Mouse (Mus musculus): ENCODE results near the gene Gm45337.

Gm45337 gene

DNA sequence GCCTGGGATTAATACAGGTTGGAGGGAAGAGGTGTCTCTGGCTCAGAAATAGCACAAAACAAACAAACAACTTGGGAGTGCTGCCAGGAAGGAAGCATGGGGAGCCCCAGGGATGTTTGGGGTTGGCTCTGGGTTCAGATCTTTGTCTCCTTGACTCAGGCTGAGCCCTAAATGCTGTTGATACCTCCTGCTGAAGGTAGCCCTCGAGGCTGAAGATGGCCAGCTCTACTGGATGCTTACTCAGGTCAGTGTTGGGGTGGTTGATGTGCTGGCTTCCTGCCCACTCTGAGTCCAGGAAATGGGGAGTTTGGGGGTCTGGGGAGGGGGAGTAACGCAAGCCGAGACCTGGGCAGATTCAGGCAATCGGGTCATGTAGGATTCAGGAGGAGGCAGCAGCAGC is 47.7 kb downstream of the Gm45337 start:
- no peak for DNase-seq

DNA sequence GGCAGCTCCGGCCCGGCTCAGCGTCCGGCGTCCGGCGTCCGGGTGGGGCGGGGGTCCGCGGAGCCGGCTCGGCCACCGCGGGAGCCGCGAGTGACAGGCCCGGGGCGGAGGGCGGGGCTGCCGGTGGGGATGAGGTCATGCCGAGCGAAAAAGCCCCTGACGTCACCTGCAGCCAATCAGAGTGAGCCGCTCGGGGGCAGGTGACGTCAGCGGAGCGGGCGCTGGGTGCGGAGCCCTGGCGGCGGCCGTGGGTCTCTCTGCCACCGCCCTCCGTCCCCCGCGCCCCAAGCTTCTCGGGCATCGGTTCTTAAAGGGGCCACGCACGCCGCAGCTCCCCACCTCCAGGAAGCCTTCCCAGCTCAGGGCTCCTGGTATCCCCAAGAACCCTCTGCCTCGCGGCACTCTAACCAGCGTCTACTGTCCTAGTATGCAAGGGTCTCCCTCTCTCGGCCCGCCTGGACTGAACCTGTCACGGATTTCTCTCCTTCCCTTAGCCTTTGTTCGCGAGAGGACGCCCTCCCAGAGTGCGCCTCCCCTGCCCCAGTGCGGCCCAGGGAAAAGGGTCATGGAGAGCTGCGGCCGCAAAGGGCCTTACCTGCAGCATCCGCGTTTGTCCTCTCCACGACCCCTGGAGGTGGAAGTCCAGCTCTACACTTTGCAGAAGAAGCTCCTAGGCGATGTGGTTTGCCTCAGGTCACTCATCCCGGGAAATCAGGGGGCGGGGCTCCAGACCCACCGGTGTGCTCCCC is 49.0 kb downstream of the Gm45337 start, which contains the start of gene Dusp8:
Dusp8 (minus strand) TSS at position 661 of the 749 bp plus-strand sequence.
- DNase-seq, result peak; percentile 95

GRCm38 (mm10) chr7:142094301-142095143 is 49.9 kb downstream of the Gm45337 start:
- peak; percentile 75 for DNase-seq

DNA sequence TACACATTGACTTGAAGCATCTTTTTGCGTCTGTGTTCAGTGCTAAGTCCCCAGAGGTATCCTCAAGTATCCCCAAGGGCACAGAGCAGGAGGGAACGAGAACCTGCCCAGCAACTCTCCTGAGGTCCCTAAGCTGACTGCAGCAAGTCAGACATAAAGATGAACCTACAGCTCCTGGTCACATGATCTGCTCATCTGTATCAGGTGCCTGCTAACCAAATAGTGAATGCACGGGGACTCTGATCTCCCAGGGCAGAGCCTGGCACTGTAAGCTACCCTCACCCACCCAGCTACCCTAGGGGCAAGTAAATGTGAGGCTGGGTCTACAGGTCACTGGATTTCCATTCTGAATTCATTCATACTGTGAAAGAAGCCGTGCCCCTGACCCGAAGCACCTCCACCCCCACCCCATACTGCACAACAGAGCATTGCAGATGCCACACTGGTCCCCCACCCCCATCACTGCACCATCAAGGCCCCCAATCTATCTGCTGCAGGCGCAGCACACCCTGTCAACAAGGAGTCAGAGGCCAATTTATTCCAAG is 50.6 kb downstream of the Gm45337 start:
- no peak for DNase-seq
